Mouse (Mus musculus): ENCODE results near the gene Asl. TPM values are rescaled to one million over a fixed set of nuclear protein-coding genes. Genes with fewer than 3 reads are reported as not detected.

The Asl gene
- polyA plus RNA-seq, 1 experiment from 2014 or later = 30.9 TPM

GRCm38 (mm10) chr5:130059413-130060328, 30.6 kb upstream of the Asl start:
- H3K36me3 ChIP-seq = no peaks in the 10 kb centered on the region
- no peaks in the 10 kb centered on the region for H3K4me1 ChIP-seq
- no peaks in the 10 kb centered on the region for H3K27me3 ChIP-seq
- 71% methylated on average over 12 of the region's 12 CpGs for WGBS
- no peak overlapping the region for H3K4me2 ChIP-seq
- no peak overlapping the region for H3K4me3 ChIP-seq
- H3K27ac ChIP-seq = 0 out of 2 replicates have a peak overlapping the region, but pooled peaks have one; percentile 5
- H3K9me3 ChIP-seq = no peaks in the 10 kb centered on the region
- H3K9ac ChIP-seq = no peak overlapping the region
- peak; percentile 41; the same call in 1 of the 2 replicates for ATAC-seq (ENCODE audit: borderline replicate concordance, extremely low read depth, low FRiP score, low TSS enrichment)

- 91% methylated on average over 2 of the region's 2 CpGs for WGBS
- H3K27ac ChIP-seq = no peak overlapping the region
- no peak for ATAC-seq (ENCODE audit: borderline replicate concordance, extremely low read depth, low FRiP score, low TSS enrichment)
These were observed 27.3 kb upstream of the Asl start for GRCm38 (mm10) chr5:130056303-130056702.

GRCm38 (mm10) chr5:130055688-130056087, 26.6 kb upstream of the Asl start:
- Histone ChIP-seq H3K4me3 (no peak overlapping the region), H3K9ac (no peak overlapping the region), H3K36me3 (peaks cover 11% of the 10 kb centered on the region; the same call in 1 of the 2 replicates), H3K4me1 (no peaks in the 10 kb centered on the region), H3K9me3 (no peaks in the 10 kb centered on the region), H3K27me3 (no peaks in the 10 kb centered on the region), H3K4me2 (no peak overlapping the region), H3K27ac (no peak overlapping the region)
- no peak for ATAC-seq (ENCODE audit: borderline replicate concordance, extremely low read depth, low FRiP score, low TSS enrichment)
- WGBS = 97% methylated on average over 4 of the region's 4 CpGs

More at GRCm38 (mm10) chr5:130056303-130056702, 27.3 kb upstream of the Asl start:
- Histone ChIP-seq H3K4me3 (no peak overlapping the region), H3K9me3 (no peaks in the 10 kb centered on the region), H3K36me3 (peaks cover 5% of the 10 kb centered on the region; the same call in 1 of the 2 replicates), H3K4me2 (no peak overlapping the region), H3K4me1 (no peaks in the 10 kb centered on the region), H3K27me3 (no peaks in the 10 kb centered on the region), H3K9ac (no peak overlapping the region)

- WGBS = 86% methylated on average over 6 of the region's 6 CpGs
- H3K4me1 ChIP-seq = no peaks in the 10 kb centered on the region
- H3K4me3 ChIP-seq = no peak overlapping the region
- H3K27me3 ChIP-seq = no peaks in the 10 kb centered on the region
- H3K27ac ChIP-seq = no peak overlapping the region
- ATAC-seq (ENCODE audit: borderline replicate concordance, extremely low read depth, low FRiP score, low TSS enrichment) = no peak
- H3K9me3 ChIP-seq = no peaks in the 10 kb centered on the region
- no peak overlapping the region for H3K9ac ChIP-seq
- no peak overlapping the region for H3K4me2 ChIP-seq
- peaks cover 22% of the 10 kb centered on the region for H3K36me3 ChIP-seq
These were observed 23.9 kb upstream of the Asl start for GRCm38 (mm10) chr5:130052955-130053354.

GRCm38 (mm10) chr5:130052510-130052909, 23.5 kb upstream of the Asl start:
- Histone ChIP-seq H3K27ac (no peak overlapping the region), H3K4me3 (no peak overlapping the region), H3K36me3 (peaks cover 25% of the 10 kb centered on the region), H3K4me2 (no peak overlapping the region), H3K9ac (no peak overlapping the region), H3K27me3 (no peaks in the 10 kb centered on the region), H3K4me1 (no peaks in the 10 kb centered on the region), H3K9me3 (no peaks in the 10 kb centered on the region)
- 83% methylated on average over 5 of the region's 5 CpGs for WGBS
- no peak for ATAC-seq (ENCODE audit: borderline replicate concordance, extremely low read depth, low FRiP score, low TSS enrichment)

DNA sequence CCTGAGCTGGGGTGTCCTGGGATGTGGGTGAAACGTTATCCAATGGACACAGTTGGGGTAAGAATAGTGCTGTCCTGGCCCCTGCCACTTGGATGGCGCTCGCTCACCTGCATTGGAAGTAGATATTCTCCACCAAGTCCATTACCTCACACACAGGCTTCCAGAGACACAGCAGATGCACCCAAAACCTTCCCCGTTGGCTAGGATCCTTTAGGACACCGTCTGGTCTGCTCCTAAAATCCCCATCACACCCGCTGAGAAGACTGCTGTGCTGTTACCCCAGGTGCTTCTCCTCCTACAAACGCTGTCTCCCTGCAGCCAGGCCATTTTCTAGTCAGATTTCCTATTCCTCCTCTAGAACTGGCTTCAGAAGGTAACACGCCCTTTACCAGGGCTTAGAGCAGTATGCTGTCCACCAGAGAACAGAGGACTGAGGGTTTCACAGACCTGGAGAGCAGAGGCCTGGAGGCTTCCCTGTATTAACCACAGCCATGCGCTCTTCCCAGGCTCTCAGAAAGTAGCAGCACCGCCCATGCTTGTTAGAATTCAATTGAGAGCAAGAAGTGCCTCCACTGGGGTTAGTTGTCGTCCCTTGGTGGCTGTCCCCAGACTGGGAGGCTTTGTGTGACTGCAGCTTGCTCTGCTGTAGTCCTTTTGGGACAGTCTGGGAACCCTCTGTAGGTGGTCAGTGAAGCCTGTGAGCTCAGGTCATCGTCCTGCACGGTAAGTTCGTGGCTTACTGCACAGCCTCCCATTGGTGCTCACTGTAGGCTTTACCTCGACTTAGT, 22.2 kb upstream of the Asl start:
- Histone ChIP-seq H3K9me3 (no peaks in the 10 kb centered on the region), H3K9ac (no peak overlapping the region), H3K4me1 (no peaks in the 10 kb centered on the region), H3K4me3 (no peak overlapping the region), H3K36me3 (peaks cover 37% of the 10 kb centered on the region), H3K27ac (no peak overlapping the region), H3K4me2 (no peak overlapping the region), H3K27me3 (no peaks in the 10 kb centered on the region)
- 87% methylated on average over 15 of the region's 15 CpGs for WGBS
- ATAC-seq (ENCODE audit: borderline replicate concordance, extremely low read depth, low FRiP score, low TSS enrichment) = no peak

DNA sequence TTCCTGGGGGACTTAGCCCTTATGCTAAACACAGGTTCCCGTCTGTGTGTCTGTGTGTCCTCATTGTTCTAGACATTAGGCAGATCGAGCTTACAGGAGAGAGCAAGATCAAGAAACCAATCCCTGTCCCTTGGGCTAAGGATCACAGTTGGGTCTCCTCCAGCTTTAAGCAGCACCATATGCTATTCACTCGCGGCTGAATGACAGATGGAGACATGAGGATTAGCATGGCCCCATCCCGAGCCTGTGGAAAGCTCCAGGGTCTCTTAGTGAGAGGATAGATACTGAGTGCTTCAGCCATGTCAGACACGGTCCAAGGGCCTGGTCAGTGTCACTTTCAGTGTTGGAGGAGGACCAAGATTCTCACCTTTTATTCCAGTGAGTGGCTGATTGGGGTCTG, 21.4 kb upstream of the Asl start:
- no peak overlapping the region for H3K27ac ChIP-seq
- H3K9ac ChIP-seq = no peak overlapping the region
- no peaks in the 10 kb centered on the region for H3K9me3 ChIP-seq
- no peak overlapping the region for H3K4me3 ChIP-seq
- no peaks in the 10 kb centered on the region for H3K4me1 ChIP-seq
- H3K36me3 ChIP-seq = peaks cover 39% of the 10 kb centered on the region
- no peaks in the 10 kb centered on the region for H3K27me3 ChIP-seq
- 68% methylated on average over 6 of the region's 6 CpGs for WGBS
- no peak overlapping the region for H3K4me2 ChIP-seq
- no peak for ATAC-seq (ENCODE audit: borderline replicate concordance, extremely low read depth, low FRiP score, low TSS enrichment)

GRCm38 (mm10) chr5:130048786-130049520, 19.9 kb upstream of the Asl start:
- Histone ChIP-seq H3K27ac (no peak overlapping the region), H3K27me3 (no peaks in the 10 kb centered on the region), H3K4me3 (no peak overlapping the region), H3K4me2 (no peak overlapping the region), H3K36me3 (peaks cover 39% of the 10 kb centered on the region), H3K4me1 (no peaks in the 10 kb centered on the region), H3K9ac (no peak overlapping the region), H3K9me3 (no peaks in the 10 kb centered on the region)
- WGBS = 63% methylated on average over 15 of the region's 15 CpGs
- no peak for ATAC-seq (ENCODE audit: borderline replicate concordance, extremely low read depth, low FRiP score, low TSS enrichment)

GRCm38 (mm10) chr5:130047013-130047412, 18.0 kb upstream of the Asl start:
- H3K9ac ChIP-seq = no peak overlapping the region
- H3K27ac ChIP-seq = no peak overlapping the region
- H3K9me3 ChIP-seq = no peaks in the 10 kb centered on the region
- peaks cover 48% of the 10 kb centered on the region for H3K36me3 ChIP-seq
- no peaks in the 10 kb centered on the region for H3K4me1 ChIP-seq
- H3K27me3 ChIP-seq = no peaks in the 10 kb centered on the region
- H3K4me3 ChIP-seq = no peak overlapping the region
- no peak overlapping the region for H3K4me2 ChIP-seq
- no peak for ATAC-seq (ENCODE audit: borderline replicate concordance, extremely low read depth, low FRiP score, low TSS enrichment)
- 72% methylated on average over 6 of the region's 6 CpGs for WGBS

- no peak for ATAC-seq (ENCODE audit: borderline replicate concordance, extremely low read depth, low FRiP score, low TSS enrichment)
- no peaks in the 10 kb centered on the region for H3K27me3 ChIP-seq
- H3K9me3 ChIP-seq = no peaks in the 10 kb centered on the region
- H3K27ac ChIP-seq = no peak overlapping the region
- H3K4me1 ChIP-seq = no peaks in the 10 kb centered on the region
- H3K9ac ChIP-seq = no peak overlapping the region
- no peak overlapping the region for H3K4me3 ChIP-seq
- WGBS = 83% methylated on average over 10 of the region's 10 CpGs
- H3K4me2 ChIP-seq = no peak overlapping the region
- H3K36me3 ChIP-seq = peaks cover 53% of the 10 kb centered on the region
These were observed 17.5 kb upstream of the Asl start for GRCm38 (mm10) chr5:130046589-130046988.

GRCm38 (mm10) chr5:130046100-130046499, 17.1 kb upstream of the Asl start:
- H3K9ac ChIP-seq = no peak overlapping the region
- H3K4me3 ChIP-seq = no peak overlapping the region
- H3K27me3 ChIP-seq = no peaks in the 10 kb centered on the region
- no peak overlapping the region for H3K27ac ChIP-seq
- no peak for ATAC-seq (ENCODE audit: borderline replicate concordance, extremely low read depth, low FRiP score, low TSS enrichment)
- WGBS = 89% methylated on average over 7 of the region's 7 CpGs
- no peaks in the 10 kb centered on the region for H3K9me3 ChIP-seq
- peaks cover 54% of the 10 kb centered on the region for H3K36me3 ChIP-seq
- no peaks in the 10 kb centered on the region for H3K4me1 ChIP-seq
- H3K4me2 ChIP-seq = no peak overlapping the region

All from lung, embryonic 15.5 days (tissue).